Mouse (Mus musculus) CD4-positive helper T cell, adult 2 months (primary cell): Measurements from ENCODE around the gene Psmb8.

Source experiments
- DNase-seq: peaks from one replicate; pipeline ENCODE4 v3.0.0-alpha.2; 2012; ENCODE audit warnings: low read depth, missing footprints, low spot score

Gene Psmb8

DNA sequence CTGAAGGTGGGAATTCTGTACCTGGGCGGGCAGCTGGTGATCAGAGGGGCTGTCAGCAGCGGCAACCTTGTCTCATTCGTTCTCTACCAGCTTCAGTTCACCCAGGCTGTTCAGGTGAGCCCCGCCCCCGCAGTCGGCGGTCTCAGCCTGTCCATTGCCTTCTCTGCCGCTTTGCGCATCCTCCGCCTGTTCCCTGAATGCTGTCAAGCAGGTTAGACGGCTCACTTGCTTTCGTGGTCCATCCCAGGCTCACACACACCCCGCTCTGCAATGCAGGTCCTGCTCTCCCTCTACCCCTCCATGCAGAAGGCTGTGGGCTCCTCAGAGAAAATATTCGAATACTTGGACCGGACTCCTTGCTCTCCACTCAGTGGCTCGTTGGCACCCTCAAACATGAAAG is 4.7 kb upstream of the Psmb8 start:
- DNase-seq: no peak

DNA sequence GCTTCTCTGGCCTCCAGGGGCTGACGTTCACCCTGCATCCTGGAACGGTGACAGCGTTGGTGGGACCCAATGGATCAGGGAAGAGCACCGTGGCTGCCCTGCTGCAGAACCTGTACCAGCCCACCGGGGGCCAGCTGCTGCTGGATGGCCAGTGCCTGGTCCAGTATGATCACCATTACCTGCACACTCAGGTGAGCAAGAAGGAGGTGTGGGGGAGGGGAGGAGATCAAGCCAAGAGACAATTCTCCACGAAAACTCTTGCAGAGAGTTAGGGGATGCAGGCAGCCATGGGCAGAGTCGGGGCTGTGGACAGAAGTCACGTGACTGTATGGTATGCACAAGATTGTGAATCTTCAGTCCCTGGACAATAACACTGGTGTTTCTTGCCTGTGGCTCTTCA is 4.1 kb upstream of the Psmb8 start:
- no peak for DNase-seq

DNA sequence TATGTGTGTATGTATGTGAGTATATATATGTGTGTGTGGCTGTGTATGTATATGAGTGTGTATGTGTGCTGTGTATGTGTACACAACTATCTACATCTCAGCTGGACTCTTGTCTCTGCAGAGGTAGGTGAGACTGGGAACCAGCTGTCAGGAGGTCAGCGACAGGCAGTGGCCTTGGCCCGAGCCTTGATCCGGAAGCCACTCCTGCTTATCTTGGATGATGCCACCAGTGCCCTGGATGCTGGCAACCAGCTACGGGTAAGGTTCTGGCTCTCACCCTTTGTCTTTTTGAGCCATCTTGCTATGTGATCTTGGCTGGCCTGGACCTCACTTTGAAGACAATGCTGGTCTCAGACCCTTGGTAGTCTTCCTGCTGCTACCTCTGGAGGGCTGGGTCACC is 2.8 kb upstream of the Psmb8 start:
- no peak for DNase-seq

DNA sequence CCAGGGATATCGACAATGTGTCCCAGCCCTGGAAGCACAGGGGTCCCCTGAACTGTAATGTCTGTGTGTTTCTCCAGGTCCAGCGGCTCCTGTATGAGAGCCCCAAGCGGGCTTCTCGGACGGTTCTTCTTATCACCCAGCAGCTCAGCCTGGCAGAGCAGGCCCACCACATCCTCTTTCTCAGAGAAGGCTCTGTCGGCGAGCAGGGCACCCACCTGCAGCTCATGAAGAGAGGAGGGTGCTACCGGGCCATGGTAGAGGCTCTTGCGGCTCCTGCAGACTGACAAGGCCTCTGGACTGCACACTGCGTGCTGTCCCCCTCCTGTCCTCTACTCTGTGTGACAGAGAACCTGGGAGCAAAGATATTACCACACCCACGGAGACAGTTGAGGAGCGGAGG is 1.0 kb upstream of the Psmb8 start:
- peak; percentile 86 for DNase-seq

DNA sequence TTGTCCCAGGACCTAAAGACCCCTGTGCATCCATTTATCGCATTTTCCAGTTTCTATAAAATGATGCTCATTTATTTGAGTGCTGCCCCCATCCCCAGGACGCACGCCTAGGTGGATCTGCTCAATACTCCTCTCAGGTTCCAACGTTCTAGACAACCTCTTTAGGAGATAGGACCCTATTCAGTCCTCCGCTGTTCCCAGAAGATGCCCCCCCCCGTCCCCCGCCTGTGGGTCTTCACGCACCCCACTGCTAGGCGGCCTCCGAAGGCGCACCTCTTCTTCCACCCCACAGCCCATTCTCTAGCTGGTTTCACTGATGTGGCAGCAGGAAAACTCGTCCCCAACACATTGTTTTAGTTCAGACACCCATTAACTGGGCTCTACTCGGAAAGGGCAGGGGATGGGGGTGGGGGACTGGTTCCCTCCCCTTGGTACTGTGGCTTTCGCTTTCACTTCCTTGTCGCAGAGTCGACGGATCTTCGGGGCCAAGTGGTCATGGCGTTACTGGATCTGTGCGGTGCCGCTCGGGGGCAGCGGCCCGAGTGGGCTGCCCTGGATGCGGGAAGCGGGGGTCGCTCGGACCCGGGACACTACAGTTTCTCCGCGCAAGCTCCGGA is 491 bp downstream of the Psmb8 start:
- DNase-seq: peak; percentile 88

DNA sequence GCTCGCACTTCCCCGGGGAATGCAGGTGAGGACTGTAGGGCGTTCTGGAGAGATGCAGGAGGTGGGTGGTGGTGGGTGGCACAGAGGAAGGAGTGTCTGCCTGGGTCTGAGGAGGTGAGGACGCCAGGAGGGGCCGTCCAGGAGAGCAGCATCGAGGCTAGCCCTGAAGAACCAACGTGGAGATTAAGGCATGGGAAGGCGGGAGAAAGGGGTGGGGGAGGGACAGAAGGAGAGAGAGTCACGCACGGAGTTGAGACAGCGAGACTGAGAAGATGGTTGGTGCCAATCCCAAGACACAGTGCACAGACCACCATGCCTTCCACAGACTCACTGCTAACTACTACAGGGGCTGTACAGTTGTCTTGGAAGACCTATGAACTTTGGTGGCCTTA is 996 bp downstream of the Psmb8 start:
- DNase-seq: no peak

DNA sequence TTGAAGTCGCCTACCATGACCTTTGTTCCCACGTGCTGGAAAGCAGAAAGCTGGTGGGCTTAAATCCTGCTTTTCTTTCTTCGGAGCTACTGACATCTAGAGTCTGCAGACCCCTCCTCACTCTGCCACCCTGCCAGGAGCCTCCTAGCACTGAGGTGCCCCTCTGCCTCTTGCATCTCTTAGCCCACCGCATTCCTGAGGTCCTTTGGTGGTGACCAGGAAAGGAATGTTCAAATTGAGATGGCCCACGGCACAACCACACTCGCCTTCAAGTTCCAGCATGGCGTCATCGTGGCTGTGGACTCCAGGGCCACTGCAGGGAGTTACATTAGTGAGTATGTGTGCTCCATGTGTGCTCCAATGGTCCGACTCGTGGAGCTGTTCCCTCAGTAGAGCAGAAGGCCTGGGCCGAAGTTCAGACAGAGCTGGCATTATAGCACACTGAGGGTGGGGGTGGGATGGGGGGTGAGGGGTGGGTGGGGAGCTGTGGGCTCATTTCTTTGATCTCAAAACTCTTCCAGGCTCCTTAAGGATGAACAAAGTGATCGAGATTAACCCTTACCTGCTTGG is 1.6 kb downstream of the Psmb8 start:
- no peak for DNase-seq

DNA sequence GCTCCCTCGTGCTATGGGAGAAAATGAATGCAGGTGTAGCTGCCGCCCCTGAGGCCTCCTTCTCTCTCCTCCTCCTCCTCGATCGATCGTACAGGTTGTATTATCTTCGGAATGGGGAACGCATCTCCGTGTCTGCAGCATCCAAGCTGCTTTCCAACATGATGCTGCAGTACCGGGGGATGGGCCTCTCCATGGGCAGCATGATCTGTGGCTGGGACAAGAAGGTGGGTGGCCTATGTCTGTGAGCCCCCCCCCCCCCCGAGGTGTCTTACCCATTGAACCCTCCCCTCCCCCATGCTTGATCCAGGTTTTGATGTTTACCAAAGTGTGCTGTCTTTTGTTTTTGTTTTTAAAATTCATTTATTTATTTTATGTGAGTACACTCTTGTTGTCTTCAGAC is 2.5 kb downstream of the Psmb8 start:
- DNase-seq: no peak

DNA sequence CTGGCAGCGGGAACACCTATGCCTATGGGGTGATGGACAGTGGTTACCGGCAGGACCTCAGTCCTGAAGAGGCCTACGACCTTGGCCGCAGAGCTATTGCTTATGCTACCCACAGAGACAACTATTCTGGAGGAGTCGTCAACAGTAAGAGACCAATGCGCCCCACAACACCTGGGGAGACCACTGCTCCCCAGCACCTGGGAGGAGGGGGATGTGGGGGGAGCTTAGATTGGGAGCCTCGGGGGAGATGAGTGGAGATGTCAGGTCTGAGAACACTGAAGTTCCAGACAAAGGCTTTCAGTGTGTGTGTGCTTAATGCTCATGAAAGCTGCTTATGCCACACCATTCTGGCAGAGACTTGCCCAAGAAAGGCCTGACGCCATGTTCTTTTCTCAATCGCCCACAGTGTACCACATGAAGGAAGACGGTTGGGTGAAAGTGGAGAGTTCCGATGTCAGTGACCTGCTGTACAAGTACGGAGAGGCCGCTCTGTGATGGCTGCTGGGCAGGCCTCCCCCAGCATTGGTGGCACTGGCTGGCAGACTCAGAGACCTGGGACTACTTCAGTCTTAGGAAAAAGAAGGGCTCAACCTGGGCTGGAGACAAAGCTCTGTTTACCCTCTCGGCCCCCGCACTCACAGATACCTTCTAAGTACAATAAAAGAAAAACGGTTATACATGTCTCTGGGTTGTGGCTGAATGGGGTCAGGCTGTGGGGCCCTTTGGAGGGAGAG is 3.4 kb downstream of the Psmb8 start:
- DNase-seq: peak; percentile 60

DNA sequence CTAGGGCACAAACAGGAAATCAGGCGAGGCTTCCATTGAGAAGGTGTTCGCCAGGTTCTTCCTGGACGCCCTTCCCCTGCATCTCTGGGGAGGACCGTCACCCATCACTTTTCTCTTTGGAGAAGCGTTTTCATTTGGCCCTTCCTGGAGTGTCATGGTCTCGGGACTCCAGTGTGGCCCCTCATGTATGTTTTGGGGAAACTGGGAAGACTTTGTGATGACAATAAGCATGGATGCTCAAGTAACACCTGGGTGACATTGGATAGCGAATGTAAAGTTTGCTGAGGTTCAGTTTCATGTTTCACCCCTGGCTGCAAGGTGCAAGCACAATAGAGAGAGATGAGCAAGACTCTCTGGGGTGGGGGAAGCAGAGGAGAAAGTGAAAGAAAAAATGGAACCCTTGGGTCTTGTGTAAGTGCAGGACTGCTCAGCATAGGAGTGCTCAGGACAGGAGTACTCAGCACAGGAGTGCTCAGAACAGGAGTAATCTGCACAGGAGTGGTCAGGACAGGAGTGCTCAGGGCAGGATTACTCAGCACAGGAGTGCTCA is 4.1 kb downstream of the Psmb8 start:
- DNase-seq: peak; percentile 64

DNA sequence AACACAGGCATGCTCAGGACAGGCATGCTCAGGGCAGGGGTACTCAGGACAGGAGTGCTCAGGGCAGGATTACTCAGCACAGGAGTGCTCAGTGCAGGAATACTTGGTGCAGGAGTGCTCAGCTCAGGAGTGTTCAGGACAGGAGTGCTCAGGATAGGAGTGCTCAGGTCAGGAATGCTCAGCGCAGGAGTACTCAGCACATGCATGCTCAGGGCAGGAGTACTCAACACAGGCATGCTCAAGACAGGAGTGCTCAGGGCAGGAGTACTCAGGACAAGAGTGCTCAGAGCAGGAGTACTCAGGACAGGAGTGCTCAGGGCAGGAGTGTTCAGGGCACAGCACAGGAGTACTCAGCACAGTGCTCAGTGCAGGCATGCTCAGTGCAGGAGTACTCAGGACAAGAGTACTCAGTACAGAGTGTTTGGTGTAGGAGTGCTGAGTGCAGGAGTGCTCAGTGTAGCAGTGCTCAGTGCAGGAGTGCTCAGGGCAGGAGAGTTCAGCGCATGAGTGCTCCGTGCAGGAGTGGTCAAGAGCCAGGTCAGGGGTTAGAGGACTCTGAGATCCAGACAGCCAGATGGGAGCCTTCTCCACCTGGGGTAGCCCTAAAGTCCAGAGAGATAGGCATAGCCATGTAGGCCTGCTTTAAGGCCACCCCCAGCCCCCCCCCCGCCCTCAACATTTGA is 5.4 kb downstream of the Psmb8 start:
- DNase-seq: no peak

DNA sequence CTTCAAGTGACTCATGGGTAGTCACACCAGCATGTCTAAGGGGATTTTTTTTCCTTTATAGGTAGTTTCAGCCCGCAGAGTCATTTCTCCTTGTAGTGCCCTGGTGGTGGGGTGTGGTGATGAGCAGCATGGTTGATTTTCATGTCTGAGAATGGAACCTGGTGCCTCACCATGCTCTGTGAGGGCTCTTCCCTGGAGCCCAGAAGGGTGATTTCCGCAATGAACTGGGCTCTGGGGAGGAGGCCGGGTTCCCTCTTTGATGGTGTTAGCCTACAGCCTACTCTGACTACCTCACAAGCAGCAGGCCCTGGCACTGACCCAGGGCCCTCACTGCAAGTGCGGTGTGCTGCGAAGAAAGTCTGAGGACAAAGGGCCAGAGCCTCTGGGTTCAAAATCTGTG is 5.9 kb downstream of the Psmb8 start, which contains the start of gene Tap2:
Gene Tap2 (plus strand): TSS at position 84 of the 400 bp plus-strand sequence.
- DNase-seq: peak; percentile 72

DNA sequence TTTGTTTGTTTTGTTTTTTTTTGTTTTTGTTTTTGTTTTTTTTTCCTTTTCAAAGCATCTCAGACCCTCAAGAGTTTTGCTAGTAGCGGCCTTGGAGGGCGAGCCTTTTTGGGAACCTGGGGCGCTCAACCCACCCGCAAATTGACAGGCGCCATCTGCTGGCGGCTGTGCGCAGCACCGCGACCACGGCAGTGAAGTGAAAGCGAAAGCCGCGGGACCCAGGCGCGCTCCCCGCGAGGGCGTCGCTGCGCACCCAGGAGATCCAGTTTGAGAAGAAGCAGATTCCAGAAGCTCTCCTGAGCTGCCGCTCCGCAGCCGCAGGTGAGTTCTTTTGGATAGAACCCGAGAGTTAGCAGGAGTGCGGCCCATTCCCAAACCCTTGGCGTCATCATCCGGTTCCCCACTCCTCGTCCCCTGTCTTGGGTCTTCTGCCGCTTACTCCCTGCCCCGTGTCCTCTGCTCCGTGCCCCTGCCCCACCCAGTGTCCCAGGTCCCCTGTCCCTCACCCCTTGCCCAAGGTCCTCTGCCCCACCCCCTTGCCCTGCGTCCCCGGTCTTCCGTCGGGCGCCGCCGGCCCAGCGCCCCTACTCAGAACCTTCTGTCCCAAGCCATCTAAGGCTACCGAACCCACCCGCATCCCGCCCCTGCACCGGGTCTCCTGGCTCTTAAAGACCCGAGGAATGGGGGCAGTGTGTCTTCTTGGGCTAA is 6.9 kb downstream of the Psmb8 start:
- peak; percentile 92 for DNase-seq

DNA sequence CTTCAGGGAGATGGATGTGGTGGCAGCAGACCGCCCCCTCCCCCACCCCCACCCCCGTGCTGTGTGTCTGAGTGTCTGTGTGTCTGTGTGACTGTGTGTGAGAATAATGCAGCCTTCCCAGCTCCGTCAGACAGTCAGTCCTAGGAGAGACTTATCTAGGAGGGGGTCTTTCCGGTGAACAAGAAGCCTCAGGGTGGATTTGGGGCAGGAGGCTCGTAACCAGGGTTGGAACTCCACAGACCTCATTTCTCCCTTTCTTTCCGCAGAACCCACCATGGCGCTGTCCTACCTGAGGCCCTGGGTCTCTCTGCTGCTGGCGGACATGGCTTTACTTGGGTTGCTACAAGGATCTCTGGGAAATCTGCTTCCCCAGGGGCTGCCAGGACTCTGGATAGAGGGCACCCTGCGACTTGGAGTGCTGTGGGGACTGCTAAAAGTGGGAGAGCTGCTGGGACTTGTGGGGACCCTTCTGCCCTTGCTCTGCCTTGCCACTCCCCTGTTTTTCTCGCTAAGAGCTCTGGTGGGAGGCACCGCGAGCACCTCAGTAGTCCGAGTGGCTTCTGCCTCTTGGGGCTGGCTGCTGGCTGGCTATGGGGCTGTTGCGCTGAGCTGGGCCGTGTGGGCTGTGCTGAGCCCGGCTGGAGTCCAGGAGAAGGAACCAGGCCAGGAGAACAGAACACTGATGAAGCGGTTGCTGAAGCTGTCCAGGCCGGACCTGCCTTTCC is 7.7 kb downstream of the Psmb8 start:
- DNase-seq: no peak

DNA sequence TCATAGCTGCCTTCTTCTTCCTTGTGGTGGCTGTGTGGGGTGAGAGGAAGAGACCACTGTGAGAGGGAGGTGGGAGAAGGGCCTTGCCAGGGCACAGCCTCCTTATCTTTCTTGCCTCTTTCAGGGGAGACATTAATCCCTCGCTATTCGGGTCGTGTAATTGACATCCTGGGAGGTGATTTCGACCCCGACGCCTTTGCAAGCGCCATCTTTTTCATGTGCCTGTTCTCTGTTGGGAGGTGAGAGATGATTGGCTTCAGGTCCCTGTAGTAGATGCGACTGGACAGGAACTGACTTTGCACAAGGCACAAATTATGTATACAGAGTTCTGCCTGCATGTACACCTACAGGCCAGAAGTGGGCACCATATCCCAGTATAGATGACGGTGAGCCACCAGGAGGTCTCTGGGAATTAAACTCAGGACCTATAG is 8.2 kb downstream of the Psmb8 start:
- peak; percentile 80 for DNase-seq

DNA sequence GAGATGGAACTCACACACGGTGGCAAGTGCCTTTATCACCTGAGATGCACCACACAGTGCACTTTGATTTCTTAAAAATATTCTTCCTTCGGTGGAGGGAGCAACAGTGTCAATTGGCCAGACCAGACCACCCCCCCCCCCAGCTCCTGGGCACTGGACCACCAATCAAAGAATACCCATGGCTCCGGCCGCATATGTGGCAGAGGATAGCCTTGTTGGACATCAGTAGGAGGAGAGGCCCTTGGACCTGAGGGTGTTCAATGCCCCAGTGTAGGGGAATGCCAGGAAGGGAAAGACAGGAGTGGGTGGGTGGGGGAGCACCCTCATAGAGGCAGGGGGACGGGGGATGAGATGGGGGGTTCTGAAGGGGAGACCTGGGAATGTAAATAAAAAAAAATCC is 9.2 kb downstream of the Psmb8 start:
- DNase-seq: no peak

DNA sequence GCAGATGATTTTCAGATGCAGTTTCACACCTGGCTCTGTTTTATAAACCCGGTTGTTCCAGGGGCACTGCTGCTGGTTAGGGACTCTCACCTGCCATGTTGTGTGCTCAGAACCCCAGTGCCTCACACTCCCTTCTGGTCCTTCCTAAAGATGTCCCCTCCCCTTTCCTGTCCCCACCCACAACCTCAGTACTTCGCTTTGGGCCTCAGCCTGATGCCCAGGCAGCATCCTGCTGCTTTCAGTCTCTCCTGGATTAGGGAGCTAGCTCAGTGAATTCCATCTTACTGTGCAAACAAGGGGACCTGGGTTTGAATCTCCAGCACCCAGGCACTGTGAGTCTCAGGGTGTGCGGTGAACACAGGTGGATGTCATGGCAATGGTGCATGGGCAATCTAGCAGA is 9.9 kb downstream of the Psmb8 start:
- peak; percentile 68 for DNase-seq

DNA sequence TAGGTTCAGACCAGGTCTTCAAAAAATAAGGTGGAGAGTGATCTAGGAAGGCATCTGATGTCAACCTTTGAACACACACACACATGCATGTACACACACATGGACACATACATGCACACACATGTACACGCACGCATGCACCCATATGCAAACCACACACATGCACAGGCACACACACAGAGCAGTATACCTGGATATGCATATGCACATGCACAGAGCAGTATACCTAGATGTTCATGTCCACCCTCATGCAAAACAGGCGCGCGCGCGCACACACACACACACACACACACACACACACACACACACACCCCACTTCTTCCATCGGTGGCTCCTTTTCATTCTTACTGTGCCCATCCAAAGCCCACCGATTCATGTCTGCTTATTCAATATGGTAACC is 10.3 kb downstream of the Psmb8 start:
- no peak for DNase-seq

DNA sequence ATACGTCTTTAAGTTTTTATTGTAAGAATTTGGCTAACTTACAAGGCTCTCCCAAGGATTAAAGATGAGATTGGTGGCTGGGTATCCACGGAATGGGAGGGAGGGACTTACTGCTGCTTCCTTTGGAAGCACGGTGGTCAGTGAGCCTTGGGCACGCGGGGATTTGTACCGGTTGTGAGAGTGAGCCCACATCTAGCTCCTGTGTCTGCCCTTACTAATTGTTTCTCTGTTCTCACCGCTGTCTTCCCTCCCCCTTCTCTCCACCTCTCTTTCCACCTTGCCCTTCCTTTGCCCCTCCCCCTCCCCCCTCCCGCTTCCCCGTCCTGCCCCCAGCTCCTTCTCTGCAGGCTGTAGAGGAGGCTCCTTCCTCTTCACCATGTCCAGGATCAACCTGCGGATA is 10.9 kb downstream of the Psmb8 start:
- no peak for DNase-seq

DNA sequence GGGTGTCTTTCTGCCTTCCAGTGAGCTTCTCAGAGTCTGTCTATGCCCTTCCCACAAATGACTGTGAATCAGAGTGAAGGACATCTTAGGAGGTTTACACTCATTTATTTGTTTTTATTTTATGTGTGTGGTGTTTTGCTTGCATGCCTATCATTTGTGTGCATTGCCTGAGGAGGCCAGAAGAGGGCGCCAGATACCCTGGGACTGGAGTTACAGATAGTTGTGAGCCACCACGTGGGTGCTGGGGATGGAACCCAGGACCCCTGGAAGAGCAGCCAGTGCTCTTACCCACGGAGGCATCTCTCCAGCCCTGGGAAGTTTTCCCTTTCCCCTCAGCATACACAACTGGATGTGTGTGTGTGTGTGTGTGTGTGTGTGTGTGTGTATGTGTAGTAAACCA is 12.2 kb downstream of the Psmb8 start:
- DNase-seq: peak; percentile 46

DNA sequence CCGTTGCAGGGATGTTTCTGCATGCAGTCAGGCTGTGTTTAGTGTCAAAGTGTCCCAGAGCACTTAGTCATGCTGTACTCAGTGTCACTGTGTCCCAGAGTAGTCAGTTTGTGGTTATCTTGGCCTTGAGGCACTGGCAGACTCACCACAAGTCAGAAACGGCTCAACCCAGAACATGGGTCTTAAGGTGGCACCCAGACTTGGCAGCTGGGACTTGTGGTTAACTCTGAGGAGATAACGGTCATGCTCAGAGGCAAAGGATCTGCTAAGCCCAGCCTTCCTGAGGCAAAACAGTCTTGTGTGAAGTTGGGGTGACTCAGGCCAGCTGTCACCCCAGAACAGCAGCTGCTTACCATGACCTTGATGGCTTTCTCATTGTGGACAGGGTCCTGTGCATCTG is 13.1 kb downstream of the Psmb8 start:
- DNase-seq: peak; percentile 76
